In the genomic region with DNA sequence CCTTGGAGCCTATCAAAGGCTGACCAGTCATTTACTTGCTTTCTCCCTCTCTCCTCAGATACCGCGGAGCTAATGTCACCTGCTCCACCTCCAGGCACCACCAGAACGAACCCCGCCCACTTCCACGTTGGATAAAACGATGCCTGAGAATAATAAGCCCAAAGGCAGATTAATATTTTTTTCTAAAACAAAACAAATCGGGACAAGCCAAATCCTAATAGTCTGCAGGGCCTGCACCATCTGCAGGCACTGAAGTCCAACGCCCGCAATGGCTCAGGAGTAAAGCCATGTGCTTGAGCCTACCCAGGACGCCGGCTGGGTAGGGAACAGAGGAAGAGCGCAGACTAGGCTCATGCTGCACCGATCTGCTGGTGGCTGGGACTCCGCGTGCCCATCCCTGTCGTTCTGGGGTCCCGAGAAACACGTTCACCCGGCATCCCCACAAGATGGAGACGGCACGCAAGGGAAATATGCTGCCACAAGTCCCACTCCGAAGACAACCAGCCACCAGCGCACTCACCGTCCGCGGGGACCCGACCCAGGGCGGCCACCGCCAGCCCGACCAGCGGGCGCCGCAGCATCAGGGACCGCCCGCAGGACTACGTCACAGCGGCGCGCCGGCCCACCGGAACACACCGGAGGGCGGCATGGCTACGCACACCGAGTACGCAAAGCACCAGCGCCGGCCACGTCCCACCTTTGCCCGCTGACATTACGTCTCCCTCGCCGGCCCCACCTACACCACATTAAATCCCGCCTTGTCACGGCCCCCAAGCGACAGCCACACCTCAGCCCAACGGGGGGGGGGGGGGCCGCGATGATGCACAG, we compare ENCODE assay signal across 8 mouse cellular contexts. TPM values are rescaled to one million over a fixed set of nuclear protein-coding genes. Genes with fewer than 3 reads are reported as not detected.
DNase-seq lines count a peak whose midpoint lies in the region; ATAC-seq lines count a peak whose summit lies in the region.

No protein-coding gene starts in this region.

- no peaks in the 10 kb centered on the region for H3K27me3 ChIP-seq in heart, embryonic 13.5 days (replicated peaks)
- H3K27me3 ChIP-seq in liver, embryonic 12.5 days (replicated peaks), result peaks cover 12% of the 10 kb centered on the region; the same call in 1 of the 2 replicates
- no peaks in the 10 kb centered on the region for H3K27me3 ChIP-seq in splenic B cell, adult 2 months (ENCODE audit: control insufficient read depth, insufficient read depth, low read length, poor library complexity, severe bottlenecking)

- peak overlapping the region; percentile 88 for H3K9ac ChIP-seq in heart, embryonic 13.5 days
- H3K9ac ChIP-seq in liver, embryonic 12.5 days, result peak overlapping the region; percentile 82

- under 1% methylated on average over 56 of the region's 59 CpGs for WGBS in heart, embryonic 13.5 days
- WGBS in liver, embryonic 12.5 days (ENCODE audit: insufficient replicate concordance), result under 1% methylated on average over 56 of the region's 59 CpGs

- peak overlapping the region; percentile 87 for H3K4me2 ChIP-seq in heart, embryonic 13.5 days
- peak overlapping the region; percentile 92 for H3K4me2 ChIP-seq in liver, embryonic 12.5 days

- peak overlapping the region; percentile 84 for H3K27ac ChIP-seq in brown adipose tissue, adult 24 weeks (replicated peaks; ENCODE audit: low read depth, low read length)
- H3K27ac ChIP-seq in heart, embryonic 13.5 days (replicated peaks), result peak overlapping the region; percentile 93
- peak overlapping the region; percentile 96 for H3K27ac ChIP-seq in liver, embryonic 12.5 days

- H3K36me3 ChIP-seq in heart, embryonic 13.5 days, result peaks cover 4% of the 10 kb centered on the region
- peaks cover 5% of the 10 kb centered on the region for H3K36me3 ChIP-seq in liver, embryonic 12.5 days
- H3K36me3 ChIP-seq in splenic B cell, adult 2 months (ENCODE audit: control insufficient read depth, insufficient read depth, low read length, poor library complexity, severe bottlenecking), result no peaks in the 10 kb centered on the region

- H3K4me1 ChIP-seq in brown adipose tissue, adult 24 weeks (ENCODE audit: control insufficient read depth, insufficient read depth, insufficient read length, low read length), result no peaks in the 10 kb centered on the region; the same call in 1 of the 2 replicates
- H3K4me1 ChIP-seq in heart, embryonic 13.5 days, result peaks cover 18% of the 10 kb centered on the region
- peaks cover 34% of the 10 kb centered on the region for H3K4me1 ChIP-seq in liver, embryonic 12.5 days

- ATAC-seq in CD4-positive, CD25-positive, alpha-beta regulatory T cell, adult 4 months, result peak; percentile 96
- ATAC-seq in erythroid progenitor cell, adult 5-6 weeks (replicated peaks; ENCODE audit: low FRiP score, poor library complexity, severe bottlenecking), result peak; percentile 87
- ATAC-seq in heart, embryonic 13.5 days (ENCODE audit: extremely low read depth, insufficient number of reproducible peaks, low FRiP score, low TSS enrichment), result peak; percentile 94
- peak; percentile 95 for ATAC-seq in liver, embryonic 12.5 days

- peak overlapping the region; percentile 91 for H3K4me3 ChIP-seq in brown adipose tissue, adult 24 weeks (ENCODE audit: insufficient read depth, low read depth, low read length)
- H3K4me3 ChIP-seq in heart, embryonic 13.5 days, result peak overlapping the region; percentile 76
- peak overlapping the region; percentile 73 for H3K4me3 ChIP-seq in liver, embryonic 12.5 days

- H3K9me3 ChIP-seq in heart, embryonic 13.5 days, result no peaks in the 10 kb centered on the region
- no peaks in the 10 kb centered on the region for H3K9me3 ChIP-seq in liver, embryonic 12.5 days (replicated peaks)

- peak; percentile 95 for DNase-seq in kidney, postnatal 10 days
- DNase-seq in naive thymus-derived CD4-positive, alpha-beta T cell, adult 2 months (ENCODE audit: low read depth), result peak; percentile 95
- peak; percentile 96 for DNase-seq in splenic B cell, adult 2 months (ENCODE audit: low read depth, low spot score)

RNA-seq across cellular contexts. Expression of a gene that starts 0.6 kb away (rescaled TPM):
- 10 to 100 TPM; 63.6 to 67.4 TPM for polyA plus RNA-seq in CD4-positive, CD25-positive, alpha-beta regulatory T cell, adult 4 months (2017; shearing (Covaris generic))
- 89.3 and 122 TPM in 2 replicates for polyA plus RNA-seq in brown adipose tissue, adult 24 weeks (2012; ENCODE audit: insufficient read depth, insufficient read length, missing spikeins)
- total RNA-seq in erythroid progenitor cell, adult 5-6 weeks (2015; ENCODE audit: low replicate concordance), result 20.5 and 24.3 TPM in 2 replicates
- total RNA-seq in erythroid progenitor cell, adult 5-6 weeks (2017; ENCODE audit: low replicate concordance), result 14.2 and 30.1 TPM in 2 replicates
- 114 and 123 TPM in 2 replicates for polyA plus RNA-seq in heart, embryonic 13.5 days (2015; fragmentation: Nextera tagmentation; extraction: Ambion mirVana)
- polyA plus RNA-seq in liver, embryonic 12.5 days (2016; fragmentation: Nextera tagmentation; extraction: Ambion mirVana), result 73.7 and 81.3 TPM in 2 replicates

RNA-seq across cellular contexts. Expression of a gene that starts 8.4 kb away (rescaled TPM):
- not detected for polyA plus RNA-seq in CD4-positive, CD25-positive, alpha-beta regulatory T cell, adult 4 months (2017; shearing (Covaris generic))
- not detected in 2 replicates for polyA plus RNA-seq in brown adipose tissue, adult 24 weeks (2012; ENCODE audit: insufficient read depth, insufficient read length, missing spikeins)
- not detected in 2 replicates for total RNA-seq in erythroid progenitor cell, adult 5-6 weeks (2015; ENCODE audit: low replicate concordance)
- not detected in 2 replicates for total RNA-seq in erythroid progenitor cell, adult 5-6 weeks (2017; ENCODE audit: low replicate concordance)
- 0.06 and 0.28 TPM in 2 replicates for polyA plus RNA-seq in heart, embryonic 13.5 days (2015; fragmentation: Nextera tagmentation; extraction: Ambion mirVana)
- 0.10 and 0.14 TPM in 2 replicates for polyA plus RNA-seq in liver, embryonic 12.5 days (2016; fragmentation: Nextera tagmentation; extraction: Ambion mirVana)

RNA-seq across cellular contexts. Expression of a gene that starts 10.8 kb away (rescaled TPM):
- 10 to 100 TPM; 57.0 to 62.4 TPM for polyA plus RNA-seq in CD4-positive, CD25-positive, alpha-beta regulatory T cell, adult 4 months (2017; shearing (Covaris generic))
- polyA plus RNA-seq in brown adipose tissue, adult 24 weeks (2012; ENCODE audit: insufficient read depth, insufficient read length, missing spikeins), result 118 and 139 TPM in 2 replicates
- total RNA-seq in erythroid progenitor cell, adult 5-6 weeks (2015; ENCODE audit: low replicate concordance), result 3.4 and 8.6 TPM in 2 replicates
- total RNA-seq in erythroid progenitor cell, adult 5-6 weeks (2017; ENCODE audit: low replicate concordance), result 18.7 and 49.0 TPM in 2 replicates
- 105 and 117 TPM in 2 replicates for polyA plus RNA-seq in heart, embryonic 13.5 days (2015; fragmentation: Nextera tagmentation; extraction: Ambion mirVana)
- 78.3 and 82.8 TPM in 2 replicates for polyA plus RNA-seq in liver, embryonic 12.5 days (2016; fragmentation: Nextera tagmentation; extraction: Ambion mirVana)

RNA-seq across cellular contexts. Expression of a gene that starts 16.7 kb away (rescaled TPM):
- 10 to 100 TPM; 18.8 to 26.1 TPM for polyA plus RNA-seq in CD4-positive, CD25-positive, alpha-beta regulatory T cell, adult 4 months (2017; shearing (Covaris generic))
- polyA plus RNA-seq in brown adipose tissue, adult 24 weeks (2012; ENCODE audit: insufficient read depth, insufficient read length, missing spikeins), result 5.6 and 11.0 TPM in 2 replicates
- 12.6 and 13.4 TPM in 2 replicates for total RNA-seq in erythroid progenitor cell, adult 5-6 weeks (2015; ENCODE audit: low replicate concordance)
- 17.5 and 20.0 TPM in 2 replicates for total RNA-seq in erythroid progenitor cell, adult 5-6 weeks (2017; ENCODE audit: low replicate concordance)
- polyA plus RNA-seq in heart, embryonic 13.5 days (2015; fragmentation: Nextera tagmentation; extraction: Ambion mirVana), result 22.6 and 23.1 TPM in 2 replicates
- 25.1 and 26.6 TPM in 2 replicates for polyA plus RNA-seq in liver, embryonic 12.5 days (2016; fragmentation: Nextera tagmentation; extraction: Ambion mirVana)

RNA-seq across cellular contexts. Expression of a gene that starts 27.9 kb away (rescaled TPM):
- 1 to 10 TPM; 1.2 to 1.8 TPM for polyA plus RNA-seq in CD4-positive, CD25-positive, alpha-beta regulatory T cell, adult 4 months (2017; shearing (Covaris generic))
- 9.8 and 10.4 TPM in 2 replicates for polyA plus RNA-seq in brown adipose tissue, adult 24 weeks (2012; ENCODE audit: insufficient read depth, insufficient read length, missing spikeins)
- total RNA-seq in erythroid progenitor cell, adult 5-6 weeks (2015; ENCODE audit: low replicate concordance), result 17.2 and 33.9 TPM in 2 replicates
- 35.6 and 54.2 TPM in 2 replicates for total RNA-seq in erythroid progenitor cell, adult 5-6 weeks (2017; ENCODE audit: low replicate concordance)
- 8.1 and 8.7 TPM in 2 replicates for polyA plus RNA-seq in heart, embryonic 13.5 days (2015; fragmentation: Nextera tagmentation; extraction: Ambion mirVana)
- polyA plus RNA-seq in liver, embryonic 12.5 days (2016; fragmentation: Nextera tagmentation; extraction: Ambion mirVana), result 14.2 and 14.5 TPM in 2 replicates

Comparison
In these comparisons a context has a peak if more than half of its experiments do, and no peak if none do; other contexts are left out.
1. Peak in every context shown above with its lines: DNase-seq, ATAC-seq, H3K4me3 ChIP-seq and H3K27ac ChIP-seq.